Mouse (Mus musculus): ENCODE measurements around the gene 4931428F04Rik.

4931428F04Rik gene

GRCm38 (mm10) chr8:105289805-105290460 lies at the start of gene 4931428F04Rik:
Gene 4931428F04Rik, minus strand, starts transcription at chr8:105289864.
- DNase-seq = peak; percentile 73 to 77

DNA sequence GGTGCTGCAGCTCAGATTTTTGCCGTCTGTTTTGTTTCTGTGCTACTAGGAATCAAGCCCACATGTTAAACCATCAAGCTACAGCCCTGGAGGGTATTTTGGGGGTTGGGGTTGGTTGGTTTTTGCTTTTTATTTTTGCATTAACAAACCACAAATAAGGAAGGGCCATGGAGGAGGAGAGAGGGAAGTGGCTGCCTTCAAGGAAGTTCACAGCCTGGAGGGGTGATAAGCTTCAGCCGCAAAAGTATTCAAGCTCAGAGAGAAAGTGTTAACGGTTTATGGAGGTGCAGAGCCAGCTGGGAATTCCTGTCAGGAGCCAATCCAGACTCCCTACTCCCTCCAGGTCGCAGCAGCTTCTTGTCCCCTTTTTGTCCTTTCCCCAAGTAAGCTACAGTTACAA lies 49.3 kb upstream of the 4931428F04Rik start:
- no peak for DNase-seq

- DNase-seq = peak in 1 of 2 experiments; percentile 34
Measured at GRCm38 (mm10) chr8:105336373-105337130, 46.9 kb upstream of the 4931428F04Rik start.

- no peak for DNase-seq
Measured at GRCm38 (mm10) chr8:105332523-105332922, 42.9 kb upstream of the 4931428F04Rik start.

GRCm38 (mm10) chr8:105331931-105332330 lies 42.3 kb upstream of the 4931428F04Rik start:
- DNase-seq = no peak

DNA sequence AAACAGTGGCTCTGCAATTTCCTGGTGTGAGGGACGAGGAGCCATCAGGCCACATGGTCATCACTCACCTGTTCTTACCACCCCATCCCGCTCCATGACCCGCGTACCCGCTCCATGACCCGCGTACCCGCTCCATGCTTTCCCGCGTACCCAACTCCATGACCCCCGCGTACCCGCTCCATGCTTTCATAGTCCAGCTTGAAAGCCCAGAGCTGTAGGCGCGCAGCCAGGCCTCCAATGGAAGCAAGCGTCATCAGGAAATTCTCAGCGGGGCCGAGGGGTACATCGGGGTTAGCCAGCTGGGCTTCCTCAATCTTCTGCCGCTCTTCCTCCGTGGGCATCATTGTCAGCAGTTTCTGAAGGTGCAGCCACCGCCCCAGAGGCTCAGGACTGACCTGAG lies 41.8 kb upstream of the 4931428F04Rik start:
- peak in 1 of 2 experiments; percentile 30 for DNase-seq

- DNase-seq = no peak
Measured at GRCm38 (mm10) chr8:105330325-105330724, 40.7 kb upstream of the 4931428F04Rik start.

- DNase-seq = peak in 1 of 2 experiments; percentile 16
Measured at GRCm38 (mm10) chr8:105326968-105327367, 37.3 kb upstream of the 4931428F04Rik start.

GRCm38 (mm10) chr8:105326141-105326672 lies 36.5 kb upstream of the 4931428F04Rik start, which contains the start of the genes Lrrc29 and Tmem208:
Gene Lrrc29, minus strand, starts transcription at chr8:105326278.
Gene Tmem208, plus strand, starts transcription at chr8:105326354.
- peak; percentile 97 to 99 for DNase-seq

DNA sequence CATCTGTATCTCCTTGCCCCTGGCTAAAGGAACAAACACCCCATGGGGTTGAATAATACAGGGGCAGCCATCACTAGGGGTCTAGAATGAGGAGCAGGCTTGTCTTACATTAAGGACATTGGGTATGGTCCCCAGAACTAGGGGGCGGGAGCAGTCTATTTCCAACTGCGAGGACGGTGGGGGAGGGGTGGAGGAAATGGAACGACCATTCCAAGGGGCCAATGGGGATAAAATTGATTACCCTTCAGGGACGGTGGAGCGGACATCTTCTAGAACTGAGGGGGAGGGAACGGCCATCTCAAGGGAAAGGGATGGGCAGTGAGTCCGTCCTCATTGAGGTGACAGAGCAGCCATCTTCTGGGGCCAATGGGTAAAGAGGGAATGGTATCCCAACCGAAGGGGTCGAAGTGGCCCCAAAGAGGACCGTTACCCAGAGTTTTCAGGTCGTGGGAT lies 36.0 kb upstream of the 4931428F04Rik start:
- peak in 1 of 2 experiments; percentile 60 for DNase-seq

GRCm38 (mm10) chr8:105323183-105323582 lies 33.5 kb upstream of the 4931428F04Rik start:
- no peak for DNase-seq

- no peak for DNase-seq
Measured at GRCm38 (mm10) chr8:105318662-105319190, 29.1 kb upstream of the 4931428F04Rik start.

DNA sequence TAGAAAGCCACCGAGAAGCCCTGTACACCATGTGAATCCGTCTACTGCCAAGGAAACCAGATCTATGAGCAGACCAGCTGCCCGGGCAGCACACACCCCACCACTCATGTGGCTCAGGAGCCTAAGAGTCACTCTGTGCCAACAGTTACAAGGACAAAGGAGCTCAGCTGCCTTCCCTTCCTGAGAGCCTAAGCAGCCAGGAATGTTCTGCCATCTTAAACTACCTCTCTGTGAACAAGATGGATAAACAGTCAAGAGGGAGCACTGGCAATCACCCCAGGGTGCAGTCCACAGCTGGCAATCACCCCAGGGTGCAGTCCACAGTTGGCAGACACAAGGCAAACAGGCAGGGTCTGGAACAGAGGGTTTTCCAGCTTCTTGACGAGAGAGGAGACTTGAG lies 28.3 kb upstream of the 4931428F04Rik start:
- DNase-seq = peak in 1 of 2 experiments; percentile 17

DNA sequence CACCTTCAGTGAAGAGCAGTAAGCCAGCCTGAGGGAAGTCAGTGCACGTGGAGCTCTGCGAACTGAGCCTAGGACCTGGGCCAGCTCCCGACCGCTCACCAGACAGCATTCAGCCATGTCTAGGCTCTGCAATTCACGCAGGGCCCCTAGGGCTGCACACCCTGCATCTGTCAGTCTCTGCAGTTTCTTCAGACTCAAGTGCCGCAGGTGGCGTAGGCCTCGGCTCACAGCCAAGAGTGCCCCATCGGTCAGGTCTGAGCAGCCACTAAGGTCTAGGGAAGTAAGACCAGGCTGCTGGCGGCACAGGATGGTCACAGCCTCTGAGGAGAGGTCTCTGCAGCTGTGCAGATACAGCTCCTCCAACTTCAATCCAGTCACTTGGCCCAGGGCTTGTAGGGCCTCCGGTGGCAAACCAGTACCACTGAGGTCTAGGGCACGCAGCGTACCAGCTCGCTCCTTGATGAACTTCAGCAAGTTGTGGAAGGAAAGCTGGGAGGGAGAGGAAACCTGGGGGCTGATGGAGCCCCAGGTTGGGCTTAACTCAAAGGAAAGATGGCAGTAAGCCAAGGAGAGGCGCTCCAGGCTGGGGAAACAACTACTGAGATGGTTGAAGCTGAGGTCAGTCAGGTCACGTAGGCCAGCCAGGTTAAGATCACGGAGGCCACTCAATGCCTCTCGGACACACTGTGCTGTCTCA lies 25.6 kb upstream of the 4931428F04Rik start:
- DNase-seq = peak; percentile 64 to 70

DNA sequence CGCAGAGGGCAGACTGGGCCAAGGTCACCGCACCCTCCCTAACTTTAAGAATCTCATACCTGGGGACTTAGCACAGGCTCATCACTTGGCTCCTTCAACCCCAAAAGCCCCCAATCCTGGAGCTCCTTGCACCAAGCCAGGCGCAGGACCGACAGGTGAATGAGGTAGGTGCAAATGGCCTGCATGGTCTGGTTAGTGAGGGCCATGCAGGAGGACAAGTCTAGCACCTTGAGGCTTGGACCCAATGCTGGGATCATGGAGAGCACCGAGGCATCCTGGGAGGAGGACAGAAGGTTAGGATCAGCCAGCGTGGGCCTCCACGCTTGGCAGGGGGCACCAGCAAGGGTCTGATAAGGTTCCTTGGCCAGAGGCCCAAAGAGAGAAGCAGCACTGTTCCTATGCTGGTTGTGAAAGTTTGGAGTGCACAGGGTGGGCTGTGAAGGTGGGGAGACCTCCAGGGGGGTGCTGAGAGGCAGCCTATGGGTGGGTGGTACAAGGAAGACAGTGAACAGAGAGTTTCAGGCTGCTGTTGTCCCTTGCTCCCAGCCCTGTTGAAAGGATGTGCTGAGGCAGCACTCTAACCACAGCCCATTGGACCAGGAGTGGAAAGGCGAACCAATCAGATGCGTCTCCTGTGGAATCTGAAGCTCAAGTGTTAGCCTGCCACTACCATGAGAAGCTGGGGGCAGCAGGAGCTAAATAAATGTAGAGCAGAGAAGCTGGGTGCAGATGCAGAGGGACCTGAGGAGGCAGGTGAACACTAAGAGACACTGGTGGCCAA lies 24.1 kb upstream of the 4931428F04Rik start:
- DNase-seq = peak in 1 of 2 experiments; percentile 21

- peak; percentile 55 to 65 for DNase-seq
Measured at GRCm38 (mm10) chr8:105312891-105313481, 23.3 kb upstream of the 4931428F04Rik start.

DNA sequence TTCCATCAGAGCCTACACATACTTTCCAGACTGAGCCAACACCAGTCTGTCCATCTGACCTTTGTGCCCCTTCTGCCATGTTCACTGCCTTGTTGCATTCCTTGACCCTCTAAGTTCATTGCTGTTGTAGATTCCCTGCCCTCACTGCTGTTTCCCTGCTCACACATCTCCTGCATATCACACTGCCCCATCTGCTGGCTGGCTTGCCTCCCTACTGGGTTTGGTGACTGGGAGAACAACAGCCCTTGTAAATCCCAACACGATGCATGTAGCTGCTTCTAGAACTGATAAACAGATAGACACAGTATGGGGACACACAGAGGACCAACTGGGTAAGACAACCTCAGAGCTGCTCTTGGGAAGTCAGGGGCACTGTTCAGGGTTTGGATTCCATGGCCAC lies 22.1 kb upstream of the 4931428F04Rik start:
- no peak for DNase-seq

- DNase-seq = peak; percentile 52 to 66
Measured at GRCm38 (mm10) chr8:105310118-105310517, 20.5 kb upstream of the 4931428F04Rik start.

GRCm38 (mm10) chr8:105309142-105309847 lies 19.6 kb upstream of the 4931428F04Rik start:
- DNase-seq = peak; percentile 95 to 96

DNA sequence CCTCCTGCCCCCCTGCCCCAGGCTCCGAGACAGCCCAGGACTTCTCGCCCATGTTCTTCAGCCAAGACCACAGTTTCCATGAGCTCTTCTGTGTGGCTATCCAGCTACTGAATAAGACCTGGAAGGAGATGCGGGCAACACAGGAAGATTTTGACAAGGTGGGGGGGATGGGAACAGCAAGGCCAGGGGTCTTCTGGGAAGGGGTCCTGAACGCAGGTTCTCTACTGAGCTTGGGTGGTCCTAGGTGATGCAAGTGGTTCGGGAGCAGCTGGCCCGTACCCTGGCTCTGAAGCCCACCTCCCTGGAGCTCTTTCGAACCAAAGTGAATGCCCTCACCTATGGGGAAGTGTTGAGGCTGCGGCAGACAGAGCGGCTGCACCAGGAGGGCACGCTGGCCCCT lies 18.8 kb upstream of the 4931428F04Rik start:
- peak in 1 of 2 experiments; percentile 45 for DNase-seq

- peak in 1 of 2 experiments; percentile 49 for DNase-seq
Measured at GRCm38 (mm10) chr8:105307670-105308069, 18.0 kb upstream of the 4931428F04Rik start.
